Mouse (Mus musculus): ENCODE measurements at regions not wholly inside any gene's neighbourhood (a gene's known extent, or its start where the extent isn't known, plus 50 kb on each side); places are given as distances from the start of the nearest gene placed in this dataset.

DNA sequence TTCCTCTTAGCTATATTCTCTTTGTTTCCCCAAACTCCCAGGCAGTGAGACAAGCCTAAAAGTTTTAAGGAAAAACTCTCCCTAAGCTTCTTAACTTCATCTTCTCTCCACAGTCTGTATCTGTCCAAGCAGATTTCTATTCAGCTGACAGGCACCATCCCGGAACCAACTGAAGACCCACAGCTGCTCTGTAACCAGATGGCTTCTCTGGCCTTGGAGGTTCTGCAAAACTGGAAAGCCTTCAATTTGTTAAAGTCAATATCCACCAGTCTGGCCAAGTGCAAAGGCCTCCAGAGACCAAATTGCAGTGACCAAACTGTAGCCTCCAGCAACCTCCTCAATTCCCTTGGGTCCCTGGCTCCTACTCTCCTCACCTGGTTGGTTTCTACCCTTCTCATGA, 614.8 kb upstream of the Stxbp6 start:
- H3K36me3 ChIP-seq (ENCODE audit: insufficient read depth, low read length), result no peaks in the 10 kb centered on the region
- H3K9ac ChIP-seq (replicated peaks; ENCODE audit: low read depth), result no peak overlapping the region
- TF ChIP-seq CTCF (IDR thresholded peaks at IDR 0.05) (no peak), EP300 (IDR thresholded peaks at IDR 0.05) (no peak)
- H3K4me3 ChIP-seq (ENCODE audit: low read depth, low read length), result no peak overlapping the region
- no peaks in the 10 kb centered on the region for H3K4me1 ChIP-seq (ENCODE audit: insufficient read depth, low read depth, low read length)
- no peak overlapping the region for H3K4me2 ChIP-seq (replicated peaks; ENCODE audit: low read depth, low read length)
- no peaks in the 10 kb centered on the region for H3K9me3 ChIP-seq (ENCODE audit: low read length)
- H3K27ac ChIP-seq (ENCODE audit: low read length), result no peak overlapping the region
- ATAC-seq (no peak), DNase-seq (ENCODE audit: low spot score) (no peak)
- WGBS, result 68% methylated on average over 1 of the region's 1 CpGs
- no peaks in the 10 kb centered on the region for H3K27me3 ChIP-seq (replicated peaks; ENCODE audit: insufficient read depth, low read length)

- Histone ChIP-seq H3K4me2 (replicated peaks; ENCODE audit: low read depth, low read length) (no peak overlapping the region), H3K4me1 (ENCODE audit: insufficient read depth, low read depth, low read length) (no peaks in the 10 kb centered on the region), H3K9ac (replicated peaks; ENCODE audit: low read depth) (no peak overlapping the region), H3K4me3 (ENCODE audit: low read depth, low read length) (no peak overlapping the region), H3K36me3 (ENCODE audit: insufficient read depth, low read length) (no peaks in the 10 kb centered on the region), H3K27me3 (replicated peaks; ENCODE audit: insufficient read depth, low read length) (no peaks in the 10 kb centered on the region), H3K27ac (ENCODE audit: low read length) (no peak overlapping the region), H3K9me3 (ENCODE audit: low read length) (no peaks in the 10 kb centered on the region)
- TF ChIP-seq CTCF (IDR thresholded peaks at IDR 0.05) (no peak), EP300 (IDR thresholded peaks at IDR 0.05) (no peak)
- ATAC-seq, result no peak
- DNase-seq (ENCODE audit: low spot score), result no peak
Observed at GRCm38 (mm10) chr12:45686765-45687164, 612.3 kb upstream of the Stxbp6 start.

DNA sequence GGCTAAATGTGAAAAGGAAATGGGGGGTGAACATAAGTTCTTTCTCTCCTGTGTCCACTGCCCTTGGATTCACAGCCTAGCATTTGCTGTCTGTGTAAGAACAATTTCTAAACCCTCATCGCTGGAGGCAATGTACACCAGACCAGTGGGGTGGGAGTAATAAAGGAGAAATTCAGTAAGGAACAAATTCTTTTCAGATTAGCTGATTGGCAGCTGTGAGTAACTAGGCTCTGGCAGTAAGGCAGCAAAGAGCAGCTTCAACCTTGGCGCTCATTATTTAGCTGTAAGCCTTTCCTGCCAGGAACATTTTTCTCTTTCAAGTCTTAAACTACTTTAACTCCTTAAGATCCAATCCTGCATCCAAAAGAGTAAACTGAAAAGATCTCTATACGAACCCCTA, 597.9 kb upstream of the Stxbp6 start:
- no peak for DNase-seq (ENCODE audit: low spot score)
- no peak overlapping the region for H3K4me3 ChIP-seq (ENCODE audit: low read depth, low read length)
- 49% methylated on average over 3 of the region's 3 CpGs for WGBS
- no peaks in the 10 kb centered on the region for H3K27me3 ChIP-seq (replicated peaks; ENCODE audit: insufficient read depth, low read length)
- TF ChIP-seq CTCF (IDR thresholded peaks at IDR 0.05), result no peak
- no peak for TF ChIP-seq EP300 (IDR thresholded peaks at IDR 0.05)
- no peak overlapping the region for H3K27ac ChIP-seq (ENCODE audit: low read length)
- no peak overlapping the region for H3K9ac ChIP-seq (replicated peaks; ENCODE audit: low read depth)
- ATAC-seq, result no peak
- no peaks in the 10 kb centered on the region for H3K4me1 ChIP-seq (ENCODE audit: insufficient read depth, low read depth, low read length)
- no peaks in the 10 kb centered on the region for H3K9me3 ChIP-seq (ENCODE audit: low read length)
- H3K36me3 ChIP-seq (ENCODE audit: insufficient read depth, low read length), result no peaks in the 10 kb centered on the region
- no peak overlapping the region for H3K4me2 ChIP-seq (replicated peaks; ENCODE audit: low read depth, low read length)

DNA sequence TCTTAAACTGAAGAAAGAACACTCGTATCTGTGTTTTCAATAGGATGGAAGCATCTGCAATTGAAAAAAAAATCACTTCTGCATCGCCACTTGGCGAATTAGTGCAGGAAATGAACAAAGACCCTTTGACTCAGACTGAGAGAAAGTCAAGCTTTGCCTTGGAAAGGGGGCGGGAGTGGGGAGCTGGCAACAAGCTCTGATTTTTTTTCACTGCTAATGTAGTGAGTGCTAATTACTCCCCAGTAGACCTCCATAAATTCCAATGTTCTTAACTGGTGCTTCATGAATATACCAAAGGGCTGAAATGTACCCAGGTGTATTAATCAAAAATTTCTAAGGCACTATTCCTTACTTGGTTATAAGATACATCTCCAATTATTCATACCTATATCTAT, 597.0 kb upstream of the Stxbp6 start:
- no peak overlapping the region for H3K9ac ChIP-seq (replicated peaks; ENCODE audit: low read depth)
- no peaks in the 10 kb centered on the region for H3K36me3 ChIP-seq (ENCODE audit: insufficient read depth, low read length)
- no peak overlapping the region for H3K27ac ChIP-seq (ENCODE audit: low read length)
- WGBS, result 58% methylated on average over 4 of the region's 4 CpGs
- H3K4me2 ChIP-seq (replicated peaks; ENCODE audit: low read depth, low read length), result no peak overlapping the region
- DNase-seq (ENCODE audit: low spot score) (no peak), ATAC-seq (no peak)
- H3K4me1 ChIP-seq (ENCODE audit: insufficient read depth, low read depth, low read length), result no peaks in the 10 kb centered on the region
- H3K9me3 ChIP-seq (ENCODE audit: low read length), result no peaks in the 10 kb centered on the region
- no peak overlapping the region for H3K4me3 ChIP-seq (ENCODE audit: low read depth, low read length)
- H3K27me3 ChIP-seq (replicated peaks; ENCODE audit: insufficient read depth, low read length), result no peaks in the 10 kb centered on the region
- TF ChIP-seq EP300 (IDR thresholded peaks at IDR 0.05) (no peak), CTCF (IDR thresholded peaks at IDR 0.05) (no peak)

DNA sequence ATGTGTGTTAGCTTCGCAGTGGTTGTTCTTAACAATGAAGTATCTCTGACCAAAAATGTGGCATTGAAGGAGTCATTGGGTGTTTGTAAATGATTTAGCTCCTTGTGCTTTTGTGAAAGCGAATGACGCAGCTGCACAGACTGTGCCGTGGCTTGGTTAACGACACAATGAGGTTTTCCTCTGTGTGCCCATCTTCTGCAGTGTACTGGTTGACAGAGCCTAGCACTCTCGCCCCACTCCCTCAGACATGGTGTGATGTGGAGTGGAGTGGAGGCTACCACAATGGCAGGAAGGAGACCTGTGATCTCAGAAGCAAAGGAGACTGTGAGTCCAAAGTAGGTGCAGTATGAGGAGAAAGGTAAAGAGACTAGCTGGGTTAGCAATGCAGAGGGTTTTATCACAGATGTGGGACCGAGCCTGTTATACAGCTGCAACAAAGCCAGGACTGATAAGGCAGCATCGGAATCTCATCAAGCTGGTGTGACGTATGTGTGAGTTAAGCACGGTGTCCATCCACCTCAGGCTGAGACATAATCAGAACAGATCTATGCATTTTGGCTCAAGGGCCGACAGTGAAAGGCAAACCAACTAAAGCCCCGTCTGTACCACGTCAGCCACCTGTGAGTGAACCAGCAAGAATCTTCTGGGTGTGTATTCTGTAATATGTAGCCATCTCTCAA, 596.5 kb upstream of the Stxbp6 start:
- DNase-seq (ENCODE audit: low spot score), result no peak
- Histone ChIP-seq H3K4me3 (ENCODE audit: low read depth, low read length) (no peak overlapping the region), H3K9me3 (ENCODE audit: low read length) (no peaks in the 10 kb centered on the region), H3K27ac (ENCODE audit: low read length) (no peak overlapping the region), H3K9ac (replicated peaks; ENCODE audit: low read depth) (no peak overlapping the region), H3K36me3 (ENCODE audit: insufficient read depth, low read length) (no peaks in the 10 kb centered on the region), H3K4me1 (ENCODE audit: insufficient read depth, low read depth, low read length) (no peaks in the 10 kb centered on the region), H3K27me3 (replicated peaks; ENCODE audit: insufficient read depth, low read length) (no peaks in the 10 kb centered on the region), H3K4me2 (replicated peaks; ENCODE audit: low read depth, low read length) (no peak overlapping the region)
- TF ChIP-seq EP300 (IDR thresholded peaks at IDR 0.05) (no peak), CTCF (IDR thresholded peaks at IDR 0.05) (no peak)
- 76% methylated on average over 13 of the region's 13 CpGs for WGBS
- no peak for ATAC-seq

GRCm38 (mm10) chr12:45670246-45670873, 595.9 kb upstream of the Stxbp6 start:
- ATAC-seq, result no peak
- no peak overlapping the region for H3K4me2 ChIP-seq (replicated peaks; ENCODE audit: low read depth, low read length)
- no peak for DNase-seq (ENCODE audit: low spot score)
- H3K4me3 ChIP-seq (ENCODE audit: low read depth, low read length), result no peak overlapping the region
- TF ChIP-seq EP300 (IDR thresholded peaks at IDR 0.05), result no peak
- no peak for TF ChIP-seq CTCF (IDR thresholded peaks at IDR 0.05)
- H3K9me3 ChIP-seq (ENCODE audit: low read length), result no peaks in the 10 kb centered on the region
- no peaks in the 10 kb centered on the region for H3K36me3 ChIP-seq (ENCODE audit: insufficient read depth, low read length)
- no peak overlapping the region for H3K27ac ChIP-seq (ENCODE audit: low read length)
- no peak overlapping the region for H3K9ac ChIP-seq (replicated peaks; ENCODE audit: low read depth)
- no peaks in the 10 kb centered on the region for H3K4me1 ChIP-seq (ENCODE audit: insufficient read depth, low read depth, low read length)
- WGBS, result 80% methylated on average over 6 of the region's 6 CpGs
- no peaks in the 10 kb centered on the region for H3K27me3 ChIP-seq (replicated peaks; ENCODE audit: insufficient read depth, low read length)
